Mouse (Mus musculus) kidney, adult 2 months (tissue): ENCODE data around the gene Ppm1l.

ENCODE experiments used
- CTCF ChIP-seq: fragments of 200-500 bp; conservative IDR thresholded peaks from 2 replicates; pipeline ENCODE4 v1.5.1; 2011; ENCODE audit warnings: low read depth, mild to moderate bottlenecking, control low read depth, low read length, moderate library complexity, mixed read lengths; ENCODE audit not compliant: insufficient read depth, insufficient read length
- POLR2A ChIP-seq: fragments of 200-500 bp; IDR thresholded peaks from one replicate; pipeline ENCODE4 v1.6.1; 2011; ENCODE audit warnings: low read depth, low read length, control low read depth

DNA sequence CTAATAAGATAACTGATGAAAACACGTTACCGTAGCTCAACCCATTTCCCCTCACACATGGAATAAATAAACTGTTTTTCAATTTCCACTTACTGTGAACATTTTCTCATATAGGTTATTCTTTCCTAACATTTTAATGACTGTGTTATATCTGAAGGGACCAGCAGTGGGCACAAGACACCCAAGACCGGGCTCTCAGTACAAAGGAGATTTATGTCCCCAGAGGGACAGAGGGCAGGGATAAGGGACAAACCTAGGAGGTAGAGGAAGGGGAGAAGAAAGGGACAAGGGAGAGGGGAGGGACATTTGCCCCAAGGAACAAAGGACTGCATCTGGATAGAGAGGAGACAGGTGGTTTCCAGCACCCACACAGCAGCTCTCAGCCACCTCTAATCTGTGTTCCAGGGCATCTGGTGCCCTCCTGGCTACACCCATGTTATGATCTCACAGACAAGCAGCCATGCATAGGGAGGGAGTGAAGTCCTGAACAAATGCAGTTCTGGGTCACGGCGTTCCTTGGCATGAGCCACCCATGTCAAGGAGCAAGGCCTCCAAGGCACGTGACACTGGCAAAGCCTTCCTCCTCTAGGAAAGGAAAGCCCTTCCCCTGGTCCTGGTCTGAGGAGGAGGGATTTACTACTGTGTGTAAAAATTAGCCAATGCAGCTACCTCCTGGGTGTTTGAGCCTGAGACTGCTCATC, 174.5 kb downstream of the Ppm1l start:
- no peak for TF ChIP-seq POLR2A
- 0 out of 2 replicates have a peak, but pooled peaks have one; percentile 10 for TF ChIP-seq CTCF
